Mouse (Mus musculus) frontal cortex, postnatal 10 days (tissue): ENCODE measurements around the gene Sulf2.

Experiments used
- DNase-seq, 2 experiments: peaks; one replicate each; pipeline ENCODE4 v3.0.0; 2022; ENCODE audit warnings: low spot score in 2 of 2, mixed read lengths in 1 of 2

The Sulf2 gene

GRCm38 (mm10) chr2:166059684-166060423 lies 95.6 kb downstream of the Sulf2 start:
- no peak for DNase-seq

GRCm38 (mm10) chr2:166054002-166054539 lies 101.4 kb downstream of the Sulf2 start:
- no peak for DNase-seq

GRCm38 (mm10) chr2:166051966-166052365 lies 103.5 kb downstream of the Sulf2 start:
- DNase-seq, result no peak

GRCm38 (mm10) chr2:166051421-166051820 lies 104.0 kb downstream of the Sulf2 start:
- no peak for DNase-seq

GRCm38 (mm10) chr2:166048852-166049251 lies 106.6 kb downstream of the Sulf2 start:
- no peak for DNase-seq

GRCm38 (mm10) chr2:166047931-166048330 lies 107.5 kb downstream of the Sulf2 start:
- no peak for DNase-seq

- no peak for DNase-seq
These were observed 109.6 kb downstream of the Sulf2 start for GRCm38 (mm10) chr2:166045549-166046501.

- DNase-seq, result no peak
These were observed 110.5 kb downstream of the Sulf2 start for GRCm38 (mm10) chr2:166045006-166045405.

- no peak for DNase-seq
These were observed 112.9 kb downstream of the Sulf2 start for GRCm38 (mm10) chr2:166042542-166042941.

- DNase-seq, result no peak
These were observed 115.8 kb downstream of the Sulf2 start for GRCm38 (mm10) chr2:166039681-166040080.

GRCm38 (mm10) chr2:166035725-166036124 lies 119.7 kb downstream of the Sulf2 start:
- DNase-seq, result no peak

GRCm38 (mm10) chr2:166034967-166035490 lies 120.4 kb downstream of the Sulf2 start:
- DNase-seq, result no peak

GRCm38 (mm10) chr2:166032628-166033027 lies 122.8 kb downstream of the Sulf2 start:
- no peak for DNase-seq

- no peak for DNase-seq
These were observed 124.1 kb downstream of the Sulf2 start for GRCm38 (mm10) chr2:166031120-166031929.

- DNase-seq, result no peak
These were observed 125.0 kb downstream of the Sulf2 start for GRCm38 (mm10) chr2:166030256-166030995.

- DNase-seq, result no peak
These were observed 126.2 kb downstream of the Sulf2 start for GRCm38 (mm10) chr2:166029232-166029631.

- no peak for DNase-seq
These were observed 127.6 kb downstream of the Sulf2 start for GRCm38 (mm10) chr2:166027834-166028233.

GRCm38 (mm10) chr2:166025943-166026342 lies 129.5 kb downstream of the Sulf2 start:
- DNase-seq, result no peak

- no peak for DNase-seq
These were observed 130.8 kb downstream of the Sulf2 start for GRCm38 (mm10) chr2:166024621-166025020.

GRCm38 (mm10) chr2:166024079-166024478 lies 131.4 kb downstream of the Sulf2 start:
- DNase-seq, result no peak
